Mouse (Mus musculus): ENCODE results near the gene Olfr1328. TPM values are rescaled to one million over a fixed set of nuclear protein-coding genes. Genes with fewer than 3 reads are reported as not detected.

Olfr1328 gene
- polyA plus RNA-seq (2012; fragmentation: generic; extraction: Trizol) = not detected

- Histone ChIP-seq H3K79me2 (ENCODE audit: control insufficient read depth, insufficient read depth) (no peaks in the 10 kb centered on the region), H3K27me3 (ENCODE audit: control insufficient read depth, insufficient read depth, insufficient read length) (no peaks in the 10 kb centered on the region), H3ac (ENCODE audit: control insufficient read depth, insufficient read length) (no peak within 1 kb of the TSS), H3K36me3 (ENCODE audit: control insufficient read depth, insufficient read depth) (no peaks in the 10 kb centered on the region), H3K4me2 (ENCODE audit: low read depth) (no peak within 1 kb of the TSS), H3K4me3 (no peak within 1 kb of the TSS)
- no peak for TF ChIP-seq POLR2AphosphoS2 (IDR thresholded peaks at IDR 0.05; ENCODE audit: insufficient read length, low read depth)
- TF ChIP-seq POLR2A (IDR thresholded peaks at IDR 0.05; ENCODE audit: insufficient read length, low read depth) = no peak
- TF ChIP-seq MYOD1 (IDR thresholded peaks at IDR 0.05; ENCODE audit: control insufficient read depth in 1 of 3, insufficient read length in 2 of 3, low read depth in 2 of 3) = no peak
- no peak for TF ChIP-seq TCF12 (IDR thresholded peaks at IDR 0.05; ENCODE audit: insufficient read depth, poor library complexity, severe bottlenecking)
- no peak for TF ChIP-seq SRF (IDR thresholded peaks at IDR 0.05; ENCODE audit: control insufficient read depth, insufficient read length, low read depth)
- TF ChIP-seq MYOG (IDR thresholded peaks at IDR 0.05; ENCODE audit: control insufficient read depth in 1 of 3, insufficient read depth in 1 of 3, insufficient read length in 2 of 3, low read depth in 2 of 3) = no peak
- TF ChIP-seq REST (IDR thresholded peaks at IDR 0.05; ENCODE audit: insufficient read depth, insufficient read length) = no peak
- TF ChIP-seq E2F4 (IDR thresholded peaks at IDR 0.05; ENCODE audit: insufficient read depth) = no peak
- no peak for TF ChIP-seq CEBPB (IDR thresholded peaks at IDR 0.05; ENCODE audit: insufficient read depth, poor library complexity, severe bottlenecking)
- no peak for TF ChIP-seq TCF3 (IDR thresholded peaks at IDR 0.05; ENCODE audit: insufficient read length, low read depth)
- no peak for TF ChIP-seq MAX (IDR thresholded peaks at IDR 0.05; ENCODE audit: low read depth)
- TF ChIP-seq USF1 (IDR thresholded peaks at IDR 0.05; ENCODE audit: low read depth) = no peak
Observed at GRCm38 (mm10) chr4:118938512-118938911, at the start of gene Olfr1328. Gene Olfr1328, minus strand, starts transcription at chr4:118938612.

GRCm38 (mm10) chr4:118985291-118985690 lies 46.9 kb upstream of the Olfr1328 start:
- Histone ChIP-seq H3ac (ENCODE audit: control insufficient read depth, insufficient read length) (no peak overlapping the region), H3K79me2 (ENCODE audit: control insufficient read depth, insufficient read depth) (no peaks in the 10 kb centered on the region), H3K4me2 (ENCODE audit: low read depth) (no peak overlapping the region), H3K4me3 (no peak overlapping the region), H3K27me3 (ENCODE audit: control insufficient read depth, insufficient read depth, insufficient read length) (no peaks in the 10 kb centered on the region), H3K36me3 (ENCODE audit: control insufficient read depth, insufficient read depth) (no peaks in the 10 kb centered on the region)
- no peak for TF ChIP-seq MYOD1 (IDR thresholded peaks at IDR 0.05; ENCODE audit: control insufficient read depth in 1 of 3, insufficient read length in 2 of 3, low read depth in 2 of 3)
- no peak for TF ChIP-seq TCF3 (IDR thresholded peaks at IDR 0.05; ENCODE audit: insufficient read length, low read depth)
- no peak for TF ChIP-seq USF1 (IDR thresholded peaks at IDR 0.05; ENCODE audit: low read depth)
- no peak for TF ChIP-seq POLR2AphosphoS2 (IDR thresholded peaks at IDR 0.05; ENCODE audit: insufficient read length, low read depth)
- TF ChIP-seq SRF (IDR thresholded peaks at IDR 0.05; ENCODE audit: control insufficient read depth, insufficient read length, low read depth) = no peak
- no peak for TF ChIP-seq MAX (IDR thresholded peaks at IDR 0.05; ENCODE audit: low read depth)
- TF ChIP-seq TCF12 (IDR thresholded peaks at IDR 0.05; ENCODE audit: insufficient read depth, poor library complexity, severe bottlenecking) = no peak
- no peak for TF ChIP-seq MYOG (IDR thresholded peaks at IDR 0.05; ENCODE audit: control insufficient read depth in 1 of 3, insufficient read depth in 1 of 3, insufficient read length in 2 of 3, low read depth in 2 of 3)
- TF ChIP-seq POLR2A (IDR thresholded peaks at IDR 0.05; ENCODE audit: insufficient read length, low read depth) = no peak
- TF ChIP-seq REST (IDR thresholded peaks at IDR 0.05; ENCODE audit: insufficient read depth, insufficient read length) = no peak
- no peak for TF ChIP-seq CEBPB (IDR thresholded peaks at IDR 0.05; ENCODE audit: insufficient read depth, poor library complexity, severe bottlenecking)
- no peak for TF ChIP-seq E2F4 (IDR thresholded peaks at IDR 0.05; ENCODE audit: insufficient read depth)

DNA sequence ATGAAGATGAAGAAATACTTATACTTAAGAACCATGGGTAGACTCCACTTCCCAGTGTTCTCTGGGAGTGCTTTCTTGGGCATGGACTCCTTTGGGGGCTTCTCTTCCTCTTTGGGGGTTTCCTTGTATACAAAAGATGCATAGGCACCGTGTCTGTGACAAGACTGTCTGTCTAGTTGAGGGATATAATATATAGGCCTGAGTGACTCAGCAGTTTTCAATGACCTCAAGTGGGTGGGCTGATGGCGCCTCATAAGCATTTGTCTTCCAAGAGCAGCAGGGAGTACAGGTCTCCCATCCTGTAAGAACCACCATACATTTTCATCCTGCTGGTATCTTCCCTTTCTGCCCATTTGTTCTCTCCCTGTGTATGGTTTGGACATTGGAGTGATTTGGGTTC lies 34.9 kb upstream of the Olfr1328 start:
- no peak overlapping the region for H3ac ChIP-seq (ENCODE audit: control insufficient read depth, insufficient read length)
- H3K4me2 ChIP-seq (ENCODE audit: low read depth) = no peak overlapping the region
- H3K27me3 ChIP-seq (ENCODE audit: control insufficient read depth, insufficient read depth, insufficient read length) = peaks cover 8% of the 10 kb centered on the region
- no peaks in the 10 kb centered on the region for H3K36me3 ChIP-seq (ENCODE audit: control insufficient read depth, insufficient read depth)
- no peak overlapping the region for H3K4me3 ChIP-seq
- no peak for TF ChIP-seq POLR2AphosphoS2 (IDR thresholded peaks at IDR 0.05; ENCODE audit: insufficient read length, low read depth)
- TF ChIP-seq MYOD1 (IDR thresholded peaks at IDR 0.05; ENCODE audit: control insufficient read depth in 1 of 3, insufficient read length in 2 of 3, low read depth in 2 of 3) = no peak
- no peak for TF ChIP-seq TCF3 (IDR thresholded peaks at IDR 0.05; ENCODE audit: insufficient read length, low read depth)
- no peak for TF ChIP-seq E2F4 (IDR thresholded peaks at IDR 0.05; ENCODE audit: insufficient read depth)
- no peak for TF ChIP-seq POLR2A (IDR thresholded peaks at IDR 0.05; ENCODE audit: insufficient read length, low read depth)
- TF ChIP-seq MAX (IDR thresholded peaks at IDR 0.05; ENCODE audit: low read depth) = no peak
- no peak for TF ChIP-seq SRF (IDR thresholded peaks at IDR 0.05; ENCODE audit: control insufficient read depth, insufficient read length, low read depth)
- no peak for TF ChIP-seq CEBPB (IDR thresholded peaks at IDR 0.05; ENCODE audit: insufficient read depth, poor library complexity, severe bottlenecking)
- TF ChIP-seq REST (IDR thresholded peaks at IDR 0.05; ENCODE audit: insufficient read depth, insufficient read length) = no peak
- H3K79me2 ChIP-seq (ENCODE audit: control insufficient read depth, insufficient read depth) = no peaks in the 10 kb centered on the region

GRCm38 (mm10) chr4:118967711-118968110 lies 29.3 kb upstream of the Olfr1328 start:
- no peaks in the 10 kb centered on the region for H3K79me2 ChIP-seq (ENCODE audit: control insufficient read depth, insufficient read depth)
- H3K4me2 ChIP-seq (ENCODE audit: low read depth) = no peak overlapping the region
- no peak overlapping the region for H3ac ChIP-seq (ENCODE audit: control insufficient read depth, insufficient read length)
- H3K36me3 ChIP-seq (ENCODE audit: control insufficient read depth, insufficient read depth) = no peaks in the 10 kb centered on the region
- no peak overlapping the region for H3K4me3 ChIP-seq
- peaks cover 8% of the 10 kb centered on the region for H3K27me3 ChIP-seq (ENCODE audit: control insufficient read depth, insufficient read depth, insufficient read length)
- TF ChIP-seq TCF3 (IDR thresholded peaks at IDR 0.05; ENCODE audit: insufficient read length, low read depth) (no peak), TCF12 (IDR thresholded peaks at IDR 0.05; ENCODE audit: insufficient read depth, poor library complexity, severe bottlenecking) (no peak), CEBPB (IDR thresholded peaks at IDR 0.05; ENCODE audit: insufficient read depth, poor library complexity, severe bottlenecking) (no peak), REST (IDR thresholded peaks at IDR 0.05; ENCODE audit: insufficient read depth, insufficient read length) (no peak), MAX (IDR thresholded peaks at IDR 0.05; ENCODE audit: low read depth) (no peak), MYOG (IDR thresholded peaks at IDR 0.05; ENCODE audit: control insufficient read depth in 1 of 3, insufficient read depth in 1 of 3, insufficient read length in 2 of 3, low read depth in 2 of 3) (no peak), USF1 (IDR thresholded peaks at IDR 0.05; ENCODE audit: low read depth) (no peak), SRF (IDR thresholded peaks at IDR 0.05; ENCODE audit: control insufficient read depth, insufficient read length, low read depth) (no peak), MYOD1 (IDR thresholded peaks at IDR 0.05; ENCODE audit: control insufficient read depth in 1 of 3, insufficient read length in 2 of 3, low read depth in 2 of 3) (no peak), POLR2AphosphoS2 (IDR thresholded peaks at IDR 0.05; ENCODE audit: insufficient read length, low read depth) (no peak), POLR2A (IDR thresholded peaks at IDR 0.05; ENCODE audit: insufficient read length, low read depth) (no peak), E2F4 (IDR thresholded peaks at IDR 0.05; ENCODE audit: insufficient read depth) (no peak)
